Comparison of ENCODE assay signal across 10 mouse cellular contexts in the genomic region with DNA sequence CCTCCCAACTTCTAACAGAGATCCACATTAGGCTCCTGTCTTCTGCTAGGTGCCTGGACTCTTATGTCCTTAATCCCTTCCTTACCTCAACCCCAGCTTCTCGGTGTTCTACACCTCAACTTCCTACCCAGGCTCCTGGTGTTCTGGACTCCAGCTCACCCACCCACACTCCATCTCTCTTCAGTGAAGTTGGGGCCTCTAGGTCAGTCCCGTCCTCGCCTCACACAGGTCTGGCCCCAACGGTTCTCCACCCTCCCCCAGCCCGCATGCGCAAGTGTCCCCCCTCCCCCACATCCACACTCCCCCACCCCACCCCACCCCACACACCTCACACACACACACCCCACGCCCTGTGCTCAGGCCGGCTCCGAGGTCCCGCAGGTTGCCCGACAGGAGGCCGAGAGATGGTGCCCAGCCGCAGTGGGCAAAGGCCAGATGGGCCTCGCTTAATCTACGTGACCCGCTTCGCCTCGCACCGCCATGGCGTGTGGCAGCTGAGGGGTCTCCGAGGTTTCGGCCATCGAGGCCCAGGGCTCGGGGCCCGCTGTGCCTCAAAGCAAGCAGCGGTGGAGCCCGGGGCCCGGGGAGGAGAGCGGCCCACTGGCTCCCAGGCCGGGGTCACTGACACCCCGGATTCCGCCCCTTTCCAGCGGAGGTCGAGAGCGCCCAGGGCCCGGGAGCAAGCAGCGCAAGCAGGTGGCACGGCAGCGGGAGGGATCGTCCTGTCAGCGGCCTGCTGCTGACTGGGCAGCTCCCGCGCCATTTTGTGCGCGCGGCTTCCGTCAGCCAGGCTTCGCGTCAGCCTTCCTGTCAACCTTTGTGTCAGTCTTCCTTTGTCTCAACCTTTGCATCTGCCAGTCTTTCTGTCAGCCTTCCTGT. TPM values are rescaled to one million over a fixed set of nuclear protein-coding genes. Genes with fewer than 3 reads are reported as not detected.
A peak's percentile ranks its signal among the peaks of the same experiment; 100 is the strongest.
DNase-seq lines count a peak whose midpoint lies in the region; ATAC-seq and TF ChIP-seq lines count a peak whose summit lies in the region.
"Had no signal": no experiment of that assay in that cellular context is flagged by ENCODE, and none has a peak within 500 bp of the region (broad histone marks: within the 10 kb centered on the region; RNA-seq: fewer than 3 reads in every experiment).

A gene (plus strand): TSS at position 337 of the 879 bp plus-strand sequence.

- H3K27me3 ChIP-seq in heart, embryonic 11.5 days (ENCODE audit: control insufficient read depth, insufficient read depth, low read length), result no peaks in the 10 kb centered on the region
- no peaks in the 10 kb centered on the region for H3K27me3 ChIP-seq in heart, embryonic 15.5 days
- H3K27me3 ChIP-seq in liver, embryonic 14.5 days (ENCODE audit: control insufficient read depth, insufficient read depth, low read length), result no peaks in the 10 kb centered on the region

- intact Hi-C loops in heart, postnatal 25 days (cut with DNase I), result no loop called here

- no peaks in the 10 kb centered on the region for H3K9me3 ChIP-seq in heart, embryonic 11.5 days (replicated peaks; ENCODE audit: control insufficient read depth, low read length)
- no peaks in the 10 kb centered on the region for H3K9me3 ChIP-seq in heart, embryonic 15.5 days (replicated peaks)
- no peaks in the 10 kb centered on the region for H3K9me3 ChIP-seq in liver, embryonic 14.5 days (ENCODE audit: control insufficient read depth, low read length)
- H3K9me3 ChIP-seq: G1E had no signal

- TF ChIP-seq CTCF in liver, embryonic 14.5 days (IDR thresholded peaks at IDR 0.05; ENCODE audit: low read depth), result no peak

- no peak for TF ChIP-seq EP300 in liver, embryonic 14.5 days (IDR thresholded peaks at IDR 0.05; ENCODE audit: low read depth)

- peaks cover 4% of the 10 kb centered on the region; the same call in 1 of the 2 replicates for H3K4me1 ChIP-seq in heart, embryonic 11.5 days (ENCODE audit: control insufficient read depth, insufficient read depth, low read length)
- peaks cover 5% of the 10 kb centered on the region for H3K4me1 ChIP-seq in heart, embryonic 15.5 days (replicated peaks)
- H3K4me1 ChIP-seq in liver, embryonic 14.5 days (replicated peaks; ENCODE audit: control insufficient read depth in 2 of 2, insufficient read depth in 2 of 2, low read length in 1 of 2), result no peaks in the 10 kb centered on the region

- 32% methylated on average over 49 of the region's 49 CpGs for whole genome bisulfite sequencing in heart, embryonic 11.5 days (ENCODE audit: insufficient replicate concordance)
- WGBS in heart, embryonic 15.5 days, result 36% methylated on average over 49 of the region's 49 CpGs
- WGBS in liver, embryonic 14.5 days (ENCODE audit: insufficient replicate concordance), result 50% methylated on average over 48 of the region's 49 CpGs

- H3K36me3 ChIP-seq in heart, embryonic 11.5 days (ENCODE audit: control insufficient read depth, insufficient read depth, low read length), result no peaks in the 10 kb centered on the region
- H3K36me3 ChIP-seq in heart, embryonic 15.5 days, result no peaks in the 10 kb centered on the region
- H3K36me3 ChIP-seq in liver, embryonic 14.5 days (replicated peaks; ENCODE audit: control insufficient read depth, insufficient read depth, low read depth), result no peaks in the 10 kb centered on the region
- H3K36me3 ChIP-seq: G1E had no signal

- peak; percentile 63 for ATAC-seq in heart, embryonic 11.5 days (replicated peaks; ENCODE audit: insufficient number of reproducible peaks, low FRiP score, low TSS enrichment)
- ATAC-seq in heart, embryonic 15.5 days (replicated peaks; ENCODE audit: insufficient number of reproducible peaks, insufficient read depth, low FRiP score, low read depth), result peak; percentile 7; the same call in 1 of the 2 replicates
- ATAC-seq in liver, embryonic 14.5 days (ENCODE audit: insufficient read depth), result no peak

- H3K9ac ChIP-seq in heart, embryonic 11.5 days (ENCODE audit: low read depth, low read length), result peak within 1 kb of the TSS; percentile 77
- peak within 1 kb of the TSS; percentile 52 for H3K9ac ChIP-seq in heart, embryonic 15.5 days
- no peak within 1 kb of the TSS for H3K9ac ChIP-seq in liver, embryonic 14.5 days (replicated peaks)

- DNase-seq in heart, postnatal 25 days (ENCODE audit: low spot score), result no peak
- peak; percentile 20 for DNase-seq in cerebellum, adult 8-10 months
- DNase-seq in liver, embryonic 14.5 days (ENCODE audit: low read depth in 3 of 3, low spot score in 3 of 3), result no peak
- no peak for DNase-seq in ovary, adult 18-20 months (ENCODE audit: low spot score)
- no peak for DNase-seq in urinary bladder, postnatal 36 days (ENCODE audit: low spot score in 2 of 2)
- DNase-seq in layer of hippocampus, postnatal 36 days, result no peak

- peak within 1 kb of the TSS; percentile 77 for H3K4me2 ChIP-seq in heart, embryonic 11.5 days
- H3K4me2 ChIP-seq in heart, embryonic 15.5 days, result peak within 1 kb of the TSS; percentile 79
- H3K4me2 ChIP-seq in liver, embryonic 14.5 days (ENCODE audit: low read depth), result peak within 1 kb of the TSS; percentile 19; the same call in 1 of the 2 replicates

- no peak within 1 kb of the TSS for H3K27ac ChIP-seq in heart, embryonic 11.5 days (ENCODE audit: low read depth, low read length)
- H3K27ac ChIP-seq in heart, embryonic 15.5 days, result no peak within 1 kb of the TSS
- no peak within 1 kb of the TSS for H3K27ac ChIP-seq in liver, embryonic 14.5 days

- H3K4me3 ChIP-seq in heart, embryonic 11.5 days (ENCODE audit: low read depth, low read length), result peak within 1 kb of the TSS; percentile 38
- peak within 1 kb of the TSS; percentile 39 for H3K4me3 ChIP-seq in heart, embryonic 15.5 days
- H3K4me3 ChIP-seq in liver, embryonic 14.5 days (ENCODE audit: insufficient read depth in 1 of 2, low read depth in 2 of 2, low read length in 2 of 2), result no peak within 1 kb of the TSS

RNA-seq across cellular contexts. Expression of the gene that starts here (rescaled TPM):
- polyA plus RNA-seq in heart, embryonic 11.5 days (2014; fragmentation: Nextera tagmentation; extraction: Ambion mirVana), result 0.26 TPM in 1 of 2 replicates, not detected in the other
- total RNA-seq in heart, postnatal 25 days (2021), result not detected
- 0.31 TPM in 1 of 2 replicates, not detected in the other for polyA plus RNA-seq in heart, embryonic 15.5 days (2015; fragmentation: Nextera tagmentation; extraction: Ambion mirVana)
- 0.02 TPM in 1 of 2 replicates, not detected in the other for polyA plus RNA-seq in liver, embryonic 14.5 days (2012; rRNA removed)
- not detected in 2 replicates for polyA plus RNA-seq in liver, embryonic 14.5 days (2014; fragmentation: Nextera tagmentation; extraction: Ambion mirVana)
- total RNA-seq in layer of hippocampus, postnatal 36 days (2021), result not detected
- total RNA-seq: G1E; heart, postnatal 10 days had no signal
- polyA plus RNA-seq: G1E had no signal

Comparison
In these comparisons a context has a peak if more than half of its experiments do, and no peak if none do; other contexts are left out.
1. Peak in ATAC-seq, H3K4me3 ChIP-seq, H3K9ac ChIP-seq and H3K4me2 ChIP-seq in heart, embryonic 11.5 days; RNA of the gene not detected or under 1 TPM.
2. Peak in ATAC-seq, H3K4me3 ChIP-seq, H3K9ac ChIP-seq and H3K4me2 ChIP-seq in heart, embryonic 15.5 days; RNA of the gene not detected or under 1 TPM.
3. H3K4me2 ChIP-seq: peak in every context shown above with its lines; median percentile 79 in heart, embryonic 15.5 days; 77 in heart, embryonic 11.5 days; 19 in liver, embryonic 14.5 days.